Mouse (Mus musculus): ENCODE measurements around the gene Gm5485. TPM values are rescaled to one million over a fixed set of nuclear protein-coding genes. Genes with fewer than 3 reads are reported as not detected.

Gm5485 gene
- total and polyA plus RNA-seq, 2 experiments, result not detected

DNA sequence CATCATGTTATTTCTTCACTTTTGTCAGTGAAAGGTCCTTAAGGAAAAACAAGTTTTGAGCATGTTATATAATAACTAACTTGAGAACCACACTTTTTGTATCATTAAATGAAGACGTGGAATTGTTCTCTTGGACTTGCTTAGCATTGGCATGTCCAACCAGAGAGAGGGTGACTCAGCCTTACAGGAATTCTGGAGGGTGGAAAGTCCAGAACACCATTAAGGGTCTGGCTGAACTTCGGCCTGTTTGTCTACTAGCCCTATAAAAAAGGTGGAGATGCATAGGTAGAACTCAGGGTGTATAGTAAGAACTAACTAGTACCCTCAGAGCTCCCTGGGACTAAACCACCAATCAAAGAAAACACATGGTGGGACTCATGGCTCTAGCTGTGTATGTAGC is 16.9 kb downstream of the Gm5485 start:
- DNase-seq (ENCODE audit: extremely low read depth, low read depth, low spot score), result no peak

DNA sequence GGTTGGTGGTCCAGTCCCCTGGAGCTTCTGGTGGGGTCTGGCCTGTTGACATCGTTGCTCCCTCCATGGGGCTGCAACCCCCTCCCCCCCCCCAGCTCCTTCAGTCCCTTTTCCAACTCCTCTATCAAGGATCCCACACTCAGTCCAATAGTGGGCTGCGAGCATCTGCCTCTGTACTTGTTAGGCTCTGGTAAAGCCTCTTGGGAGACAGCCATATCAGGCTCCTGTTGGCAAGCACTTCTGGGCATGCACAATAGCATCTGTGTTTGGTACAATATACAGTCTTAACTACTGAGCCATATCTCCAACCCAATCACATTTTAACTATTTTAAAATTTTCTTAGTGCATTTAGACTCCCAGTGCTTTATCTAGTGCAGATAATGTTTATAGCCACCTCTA is 25.2 kb downstream of the Gm5485 start:
- no peak for TF ChIP-seq CTCF (IDR thresholded peaks at IDR 0.05; ENCODE audit: low read depth, low read length)
- no peak for TF ChIP-seq POLR2A (IDR thresholded peaks at IDR 0.05; ENCODE audit: extremely low read depth, insufficient read depth, low read length)
- no peak overlapping the region for H3K27ac ChIP-seq (replicated peaks; ENCODE audit: insufficient read depth, low read depth, low read length)
- no peak overlapping the region for H3K9ac ChIP-seq (ENCODE audit: low read depth, low read length)
- 78% methylated on average over 2 of the region's 2 CpGs for WGBS
- H3K79me2 ChIP-seq (ENCODE audit: control insufficient read depth, insufficient read depth, low read length), result no peaks in the 10 kb centered on the region
- H3K4me1 ChIP-seq (ENCODE audit: control insufficient read depth, insufficient read depth, low read length), result no peaks in the 10 kb centered on the region
- H3K27me3 ChIP-seq (ENCODE audit: control insufficient read depth, insufficient read depth, low read length), result no peaks in the 10 kb centered on the region
- no peaks in the 10 kb centered on the region for H3K36me3 ChIP-seq (ENCODE audit: control insufficient read depth, insufficient read depth, low read length)
- no peak for DNase-seq (ENCODE audit: extremely low read depth, low read depth, low spot score)
- H3K4me3 ChIP-seq (ENCODE audit: insufficient read depth, low read depth, low read length), result no peak overlapping the region

More for the DNA sequence above, 16.9 kb downstream of the Gm5485 start:
- Histone ChIP-seq H3K27ac (replicated peaks; ENCODE audit: insufficient read depth, low read depth, low read length) (no peak overlapping the region), H3K27me3 (ENCODE audit: control insufficient read depth, insufficient read depth, low read length) (no peaks in the 10 kb centered on the region), H3K36me3 (ENCODE audit: control insufficient read depth, insufficient read depth, low read length) (no peaks in the 10 kb centered on the region), H3K4me1 (ENCODE audit: control insufficient read depth, insufficient read depth, low read length) (no peaks in the 10 kb centered on the region), H3K4me3 (ENCODE audit: insufficient read depth, low read depth, low read length) (no peak overlapping the region), H3K9ac (ENCODE audit: low read depth, low read length) (no peak overlapping the region), H3K79me2 (ENCODE audit: control insufficient read depth, insufficient read depth, low read length) (no peaks in the 10 kb centered on the region)
- WGBS, result 83% methylated on average over 2 of the region's 2 CpGs
- TF ChIP-seq POLR2A (IDR thresholded peaks at IDR 0.05; ENCODE audit: extremely low read depth, insufficient read depth, low read length) (no peak), CTCF (IDR thresholded peaks at IDR 0.05; ENCODE audit: low read depth, low read length) (no peak)

DNA sequence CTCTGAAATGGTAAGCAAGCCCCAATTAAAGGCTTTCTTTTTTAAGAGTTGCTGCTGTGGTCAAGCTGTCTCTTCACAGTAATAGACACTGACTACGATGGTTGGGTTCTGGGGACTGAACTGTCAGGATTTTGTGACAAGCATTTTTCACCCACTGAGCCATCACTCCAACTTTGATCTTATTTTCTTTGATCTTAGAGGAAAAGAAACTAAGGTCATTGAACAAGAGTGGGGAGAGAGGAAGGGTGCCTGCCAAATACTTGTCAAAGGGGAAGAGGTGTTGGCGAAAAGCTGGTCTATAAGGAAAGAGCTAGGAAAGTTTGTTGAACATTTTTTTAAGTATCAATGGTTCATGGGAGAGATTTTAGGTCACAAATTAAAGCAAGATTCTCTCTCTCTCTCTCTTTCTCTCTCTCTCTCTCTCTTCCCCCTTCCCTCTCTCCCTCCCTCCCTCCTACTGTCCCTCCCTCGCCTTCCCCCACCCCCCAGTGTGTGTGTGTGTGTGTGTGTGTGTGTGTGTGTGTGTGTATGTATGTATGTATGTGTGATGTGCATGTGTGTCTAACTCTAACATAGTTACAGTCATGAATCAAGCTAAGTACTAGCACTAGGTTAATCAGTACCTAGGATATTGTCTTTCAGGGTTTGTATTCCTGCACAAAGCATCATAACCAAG is 28.5 kb downstream of the Gm5485 start:
- Histone ChIP-seq H3K4me3 (ENCODE audit: insufficient read depth, low read depth, low read length) (no peak overlapping the region), H3K27ac (replicated peaks; ENCODE audit: insufficient read depth, low read depth, low read length) (no peak overlapping the region), H3K27me3 (ENCODE audit: control insufficient read depth, insufficient read depth, low read length) (no peaks in the 10 kb centered on the region), H3K9ac (ENCODE audit: low read depth, low read length) (no peak overlapping the region), H3K36me3 (ENCODE audit: control insufficient read depth, insufficient read depth, low read length) (no peaks in the 10 kb centered on the region), H3K79me2 (ENCODE audit: control insufficient read depth, insufficient read depth, low read length) (no peaks in the 10 kb centered on the region), H3K4me1 (ENCODE audit: control insufficient read depth, insufficient read depth, low read length) (no peaks in the 10 kb centered on the region)
- DNase-seq (ENCODE audit: extremely low read depth, low read depth, low spot score), result no peak
- 58% methylated on average over 3 of the region's 3 CpGs for WGBS
- TF ChIP-seq POLR2A (IDR thresholded peaks at IDR 0.05; ENCODE audit: extremely low read depth, insufficient read depth, low read length) (no peak), CTCF (IDR thresholded peaks at IDR 0.05; ENCODE audit: low read depth, low read length) (no peak)

DNA sequence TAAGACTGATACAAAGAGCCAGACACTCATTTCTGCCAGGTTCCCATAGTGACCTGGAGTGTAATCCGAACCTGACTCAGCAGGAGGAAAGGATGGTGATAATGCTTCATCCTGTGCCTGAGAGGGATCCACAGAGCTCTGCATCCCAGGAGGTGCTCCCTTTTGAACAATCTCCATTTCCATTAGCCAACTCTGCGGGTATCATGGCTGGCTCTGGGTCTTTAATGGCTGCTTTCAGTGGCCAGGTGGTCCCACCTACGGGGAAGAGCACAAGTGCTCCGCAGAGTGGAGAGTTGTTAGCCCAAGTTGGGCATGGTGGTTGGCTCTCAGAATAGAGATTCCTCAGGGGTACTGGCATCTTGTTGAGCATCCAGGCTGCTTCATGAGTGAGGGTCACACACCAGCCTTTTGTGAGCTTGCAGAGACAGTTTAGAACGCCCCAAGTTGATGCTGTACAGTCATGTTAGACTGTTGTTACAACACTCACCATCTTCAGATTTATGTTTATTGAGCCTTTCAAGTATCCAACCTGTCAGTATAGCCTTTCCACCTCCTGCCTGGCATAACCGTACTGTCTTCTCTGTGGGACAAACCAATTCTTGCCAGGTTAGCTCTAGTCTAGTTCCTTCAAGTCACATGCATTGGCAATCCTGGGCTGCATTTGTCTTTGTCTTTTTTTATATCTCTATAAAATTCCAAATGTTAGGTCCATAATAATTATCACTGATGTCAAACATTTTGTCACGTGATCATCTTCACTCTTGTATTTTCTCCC is 38.3 kb downstream of the Gm5485 start:
- no peak for TF ChIP-seq POLR2A (IDR thresholded peaks at IDR 0.05; ENCODE audit: extremely low read depth, insufficient read depth, low read length)
- TF ChIP-seq CTCF (IDR thresholded peaks at IDR 0.05; ENCODE audit: low read depth, low read length), result no peak
- no peak overlapping the region for H3K9ac ChIP-seq (ENCODE audit: low read depth, low read length)
- H3K36me3 ChIP-seq (ENCODE audit: control insufficient read depth, insufficient read depth, low read length), result no peaks in the 10 kb centered on the region
- H3K27me3 ChIP-seq (ENCODE audit: control insufficient read depth, insufficient read depth, low read length), result no peaks in the 10 kb centered on the region
- DNase-seq (ENCODE audit: extremely low read depth, low read depth, low spot score), result no peak
- H3K27ac ChIP-seq (replicated peaks; ENCODE audit: insufficient read depth, low read depth, low read length), result no peak overlapping the region
- H3K4me3 ChIP-seq (ENCODE audit: insufficient read depth, low read depth, low read length), result no peak overlapping the region
- WGBS, result 76% methylated on average over 7 of the region's 7 CpGs
- H3K79me2 ChIP-seq (ENCODE audit: control insufficient read depth, insufficient read depth, low read length), result no peaks in the 10 kb centered on the region
- H3K4me1 ChIP-seq (ENCODE audit: control insufficient read depth, insufficient read depth, low read length), result no peaks in the 10 kb centered on the region

DNA sequence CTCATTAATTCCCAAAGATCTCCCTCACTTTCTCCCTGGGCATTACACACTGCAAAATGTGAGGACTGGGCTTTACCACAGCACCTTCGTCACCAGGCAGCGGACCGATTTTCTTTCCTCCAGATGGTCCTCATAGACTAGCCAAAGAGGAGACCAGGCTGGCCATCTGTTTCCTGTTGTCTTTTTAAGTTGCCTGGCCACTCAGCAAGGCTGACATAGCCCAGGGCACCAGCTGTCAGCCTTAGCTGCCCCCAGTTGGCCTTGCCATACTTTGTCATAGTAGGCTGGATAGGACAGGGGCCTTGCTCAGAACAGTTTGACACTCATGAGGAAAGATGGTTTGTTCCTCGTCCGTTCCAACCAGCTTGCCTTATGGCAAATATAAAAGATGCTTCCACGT is 39.8 kb downstream of the Gm5485 start:
- Histone ChIP-seq H3K4me1 (ENCODE audit: control insufficient read depth, insufficient read depth, low read length) (no peaks in the 10 kb centered on the region), H3K9ac (ENCODE audit: low read depth, low read length) (no peak overlapping the region), H3K27me3 (ENCODE audit: control insufficient read depth, insufficient read depth, low read length) (no peaks in the 10 kb centered on the region), H3K27ac (replicated peaks; ENCODE audit: insufficient read depth, low read depth, low read length) (no peak overlapping the region), H3K79me2 (ENCODE audit: control insufficient read depth, insufficient read depth, low read length) (no peaks in the 10 kb centered on the region), H3K36me3 (ENCODE audit: control insufficient read depth, insufficient read depth, low read length) (no peaks in the 10 kb centered on the region), H3K4me3 (ENCODE audit: insufficient read depth, low read depth, low read length) (no peak overlapping the region)
- 83% methylated on average over 6 of the region's 6 CpGs for WGBS
- TF ChIP-seq CTCF (IDR thresholded peaks at IDR 0.05; ENCODE audit: low read depth, low read length), result no peak
- no peak for DNase-seq (ENCODE audit: extremely low read depth, low read depth, low spot score)

DNA sequence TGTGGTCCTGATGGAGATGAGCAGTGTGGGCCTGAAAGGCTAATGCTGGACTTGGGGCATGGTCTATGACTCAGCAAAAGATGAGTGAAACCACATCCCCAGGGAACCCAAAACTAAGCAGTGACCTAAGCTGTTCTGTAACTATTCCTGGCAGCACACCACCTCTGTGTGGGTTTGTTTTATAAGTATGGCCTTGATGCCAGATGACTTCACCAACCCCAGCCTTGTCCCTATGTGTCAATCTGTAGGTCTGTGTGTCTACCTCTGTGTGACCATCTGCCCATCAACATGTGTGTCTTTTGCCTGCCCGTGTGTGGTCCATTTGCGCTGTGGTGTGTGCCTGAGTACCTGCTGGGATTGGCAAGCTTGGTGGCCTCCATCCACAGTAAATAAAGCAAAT is 44.1 kb downstream of the Gm5485 start:
- Histone ChIP-seq H3K36me3 (ENCODE audit: control insufficient read depth, insufficient read depth, low read length) (no peaks in the 10 kb centered on the region), H3K27ac (replicated peaks; ENCODE audit: insufficient read depth, low read depth, low read length) (no peak overlapping the region), H3K4me1 (ENCODE audit: control insufficient read depth, insufficient read depth, low read length) (no peaks in the 10 kb centered on the region), H3K27me3 (ENCODE audit: control insufficient read depth, insufficient read depth, low read length) (no peaks in the 10 kb centered on the region), H3K79me2 (ENCODE audit: control insufficient read depth, insufficient read depth, low read length) (no peaks in the 10 kb centered on the region), H3K4me3 (ENCODE audit: insufficient read depth, low read depth, low read length) (no peak overlapping the region), H3K9ac (ENCODE audit: low read depth, low read length) (no peak overlapping the region)
- 94% methylated on average over 2 of the region's 2 CpGs for WGBS
- DNase-seq (ENCODE audit: extremely low read depth, low read depth, low spot score), result no peak
- TF ChIP-seq CTCF (IDR thresholded peaks at IDR 0.05; ENCODE audit: low read depth, low read length) (no peak), POLR2A (IDR thresholded peaks at IDR 0.05; ENCODE audit: extremely low read depth, insufficient read depth, low read length) (no peak)

All from liver, adult 2 months (tissue).